Mouse (Mus musculus) megakaryocyte, embryonic 14.5 days (primary cell): ENCODE measurements around the gene Pus3. TPM values are rescaled to one million over a fixed set of nuclear protein-coding genes. Genes with fewer than 3 reads are reported as not detected.

Experiments
- H3K27me3 ChIP-seq: replicated peaks from 2 replicates; pipeline ENCODE3; 2012; ENCODE audit warnings: inconsistent platforms
- H3K36me3 ChIP-seq: replicated peaks from 2 replicates; pipeline ENCODE3; 2012; ENCODE audit warnings: low read length, inconsistent platforms, mixed read lengths
- H3K4me1 ChIP-seq: 2 replicates; pipeline ENCODE4 v1.6.1; 2012; ENCODE audit warnings: inconsistent platforms
- H3K4me3 ChIP-seq: replicated peaks from 2 replicates; pipeline ENCODE3; 2012; ENCODE audit warnings: moderate library complexity, mild to moderate bottlenecking, inconsistent platforms
- H3K9me3 ChIP-seq: 2 replicates; pipeline ENCODE4 v1.6.1; 2012; ENCODE audit warnings: inconsistent platforms
- FLI1 ChIP-seq: IDR thresholded peaks from 2 replicates; pipeline ENCODE4 v1.6.1; 2012; ENCODE audit warnings: low read length, inconsistent platforms, mixed read lengths
- GATA1 ChIP-seq: IDR thresholded peaks from 3 replicates; pipeline ENCODE4 v1.6.1; 2012; ENCODE audit warnings: mixed read lengths, low read length, inconsistent platforms, borderline replicate concordance
- polyA plus RNA-seq: library from polyadenylated mRNA; stranded (reverse); fragments of >175 nt; gene quantifications from 2 replicates; pipeline ENCODE4 v1.2.3, GENCODE M21; 2012; ENCODE audit warnings: low replicate concordance; ENCODE audit not compliant: insufficient read depth

Gene Pus3
- polyA plus RNA-seq, 1 experiment, result 1.0 TPM

DNA sequence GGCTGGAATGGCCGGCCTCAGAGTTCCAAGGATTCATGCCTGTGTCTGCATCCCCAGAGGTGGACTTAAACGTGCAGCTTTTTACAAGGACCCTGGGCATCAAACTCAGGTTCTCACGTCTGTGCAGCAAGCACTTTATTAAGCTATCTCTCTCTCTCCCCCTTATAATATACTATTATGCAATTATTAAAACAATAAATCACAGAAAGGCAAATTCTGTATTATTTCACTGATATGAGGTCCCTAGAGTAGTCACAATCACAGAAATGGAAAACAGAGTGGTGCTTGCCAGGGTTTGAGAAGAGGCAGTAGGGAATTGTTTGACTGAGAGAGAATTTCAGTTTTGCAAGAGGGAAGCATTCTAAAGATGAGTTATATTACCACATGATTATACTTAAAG is 29.3 kb upstream of the Pus3 start:
- TF ChIP-seq GATA1, result no peak
- no peak for TF ChIP-seq FLI1
- H3K4me3 ChIP-seq, result no peak overlapping the region
- H3K27me3 ChIP-seq, result peaks cover 10% of the 10 kb centered on the region
- no peaks in the 10 kb centered on the region for H3K4me1 ChIP-seq
- H3K9me3 ChIP-seq, result no peaks in the 10 kb centered on the region
- no peaks in the 10 kb centered on the region for H3K36me3 ChIP-seq

DNA sequence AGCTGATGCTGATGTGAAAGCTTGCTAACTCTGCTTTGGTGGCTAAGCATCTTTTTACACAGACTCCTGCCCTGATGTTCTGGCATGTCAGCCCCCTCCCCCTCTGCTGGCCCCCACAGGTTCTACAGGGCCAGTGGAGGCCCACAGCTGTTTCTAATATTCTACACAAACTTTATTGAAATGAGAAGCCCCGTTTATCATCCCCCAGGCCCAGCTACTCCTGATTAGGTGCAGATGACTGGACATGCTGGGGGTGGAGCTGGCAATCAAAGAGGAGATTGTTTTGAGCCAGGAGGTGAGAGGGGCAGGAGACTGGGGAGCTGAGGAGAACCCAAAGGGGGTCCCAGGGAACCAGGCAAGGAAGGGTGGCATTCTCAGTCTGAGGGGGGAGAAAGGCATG is 28.6 kb upstream of the Pus3 start:
- no peaks in the 10 kb centered on the region for H3K9me3 ChIP-seq
- no peak overlapping the region for H3K4me3 ChIP-seq
- peaks cover 12% of the 10 kb centered on the region for H3K27me3 ChIP-seq
- no peaks in the 10 kb centered on the region for H3K36me3 ChIP-seq
- TF ChIP-seq GATA1 (no peak), FLI1 (no peak)
- H3K4me1 ChIP-seq, result no peaks in the 10 kb centered on the region

DNA sequence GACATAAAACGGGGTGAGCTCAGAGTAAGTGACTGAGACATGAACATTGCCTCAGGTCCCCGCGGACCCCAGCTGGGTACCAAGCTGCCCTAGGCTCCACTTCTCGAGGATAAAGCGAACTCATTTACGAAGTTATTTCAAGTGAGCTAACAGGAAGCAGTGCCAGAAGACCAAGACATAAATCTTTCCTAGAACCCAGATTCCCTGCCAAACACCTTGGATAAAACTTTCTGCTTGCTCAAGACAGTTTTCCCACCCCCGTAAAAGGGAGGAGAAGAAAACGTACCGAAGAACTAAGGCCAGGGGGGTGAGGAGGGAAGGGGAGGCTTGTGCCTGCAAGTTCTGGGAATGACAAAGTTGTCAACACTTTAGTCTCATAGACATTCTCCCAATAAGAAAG is 25.1 kb upstream of the Pus3 start:
- no peaks in the 10 kb centered on the region for H3K9me3 ChIP-seq
- peaks cover 12% of the 10 kb centered on the region for H3K27me3 ChIP-seq
- TF ChIP-seq FLI1 (no peak), GATA1 (no peak)
- no peaks in the 10 kb centered on the region for H3K36me3 ChIP-seq
- H3K4me3 ChIP-seq, result no peak overlapping the region
- H3K4me1 ChIP-seq, result peaks cover 8% of the 10 kb centered on the region

DNA sequence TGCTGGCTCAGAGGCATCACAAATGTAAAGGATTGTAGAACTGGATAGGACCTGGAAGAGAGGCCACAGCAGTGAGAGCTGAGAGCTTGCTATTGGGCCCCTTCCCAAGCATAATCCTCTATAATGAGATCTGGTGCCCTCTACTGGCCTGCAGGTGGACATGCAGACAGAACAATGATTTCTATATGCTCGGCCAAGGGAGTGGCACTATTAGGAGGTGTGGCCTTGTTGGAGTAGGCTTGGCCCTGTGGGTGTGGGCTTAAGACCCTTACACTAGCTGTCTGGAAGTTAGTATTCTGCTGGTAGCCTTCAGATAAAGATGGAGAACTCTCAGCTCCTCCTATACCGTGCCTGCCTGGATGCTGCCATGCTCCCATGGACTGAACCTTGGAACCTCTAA is 23.3 kb upstream of the Pus3 start:
- H3K4me1 ChIP-seq, result peaks cover 8% of the 10 kb centered on the region
- H3K27me3 ChIP-seq, result peaks cover 8% of the 10 kb centered on the region
- no peaks in the 10 kb centered on the region for H3K36me3 ChIP-seq
- H3K4me3 ChIP-seq, result no peak overlapping the region
- H3K9me3 ChIP-seq, result no peaks in the 10 kb centered on the region
- TF ChIP-seq GATA1 (no peak), FLI1 (no peak)

DNA sequence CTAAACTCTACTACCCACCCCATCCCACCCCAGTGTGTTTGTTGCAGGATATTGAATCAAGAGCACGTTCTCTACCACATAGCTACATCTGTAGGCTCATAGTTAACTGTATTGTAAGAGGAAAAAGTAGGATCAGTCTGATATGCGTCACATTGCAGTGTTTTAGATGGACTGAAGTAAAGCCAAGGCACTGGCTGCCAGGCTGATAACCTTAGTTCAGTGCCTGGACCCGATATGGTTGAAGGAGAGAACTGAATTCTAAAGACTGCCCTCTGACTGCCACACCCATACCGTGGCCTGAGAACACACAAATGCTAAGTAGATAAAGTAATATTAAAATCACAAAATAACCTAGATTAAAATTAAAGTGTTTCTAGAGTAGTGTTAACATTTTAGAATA is 22.5 kb upstream of the Pus3 start:
- TF ChIP-seq FLI1 (no peak), GATA1 (no peak)
- H3K4me1 ChIP-seq, result peaks cover 8% of the 10 kb centered on the region
- H3K36me3 ChIP-seq, result no peaks in the 10 kb centered on the region
- no peaks in the 10 kb centered on the region for H3K9me3 ChIP-seq
- no peak overlapping the region for H3K4me3 ChIP-seq
- peaks cover 8% of the 10 kb centered on the region for H3K27me3 ChIP-seq

DNA sequence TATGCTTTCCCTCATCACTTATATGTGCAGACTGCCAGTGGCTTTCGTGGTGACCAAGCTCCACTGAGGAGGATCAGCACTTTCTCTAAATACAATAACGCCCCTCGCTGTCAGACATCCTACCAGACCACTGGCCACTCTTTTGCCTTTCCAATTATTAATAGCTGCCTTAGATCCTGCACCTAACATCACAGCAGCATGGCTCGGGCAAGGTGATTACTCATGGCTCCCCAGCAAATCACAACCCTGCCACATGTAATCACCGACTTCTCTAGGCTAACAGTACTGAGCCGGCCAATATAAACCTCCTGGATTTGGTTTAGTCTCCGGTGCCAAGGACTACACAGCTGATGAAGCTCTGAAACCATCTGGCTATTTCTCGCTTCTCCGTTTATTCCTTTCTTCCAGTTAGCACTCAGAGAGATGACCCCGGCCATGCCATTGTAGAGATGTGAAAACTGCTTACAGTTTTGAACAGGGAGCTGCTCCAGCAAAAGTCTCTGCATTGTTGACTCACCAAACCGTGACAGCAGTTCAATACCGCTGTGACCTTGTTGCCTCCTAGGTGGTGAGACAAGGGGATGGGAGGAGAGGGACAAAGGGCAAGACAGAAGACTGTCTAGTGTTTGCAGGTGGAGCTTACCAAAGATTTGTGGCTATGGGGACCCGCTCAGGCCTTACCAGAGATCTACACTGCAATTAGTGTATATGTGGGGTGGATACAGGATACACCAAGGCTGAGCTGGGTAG is 19.2 kb upstream of the Pus3 start:
- H3K4me3 ChIP-seq, result no peak overlapping the region
- no peaks in the 10 kb centered on the region for H3K36me3 ChIP-seq
- peaks cover 13% of the 10 kb centered on the region for H3K27me3 ChIP-seq
- no peaks in the 10 kb centered on the region for H3K9me3 ChIP-seq
- peaks cover 12% of the 10 kb centered on the region for H3K4me1 ChIP-seq
- TF ChIP-seq GATA1 (no peak), FLI1 (no peak)

DNA sequence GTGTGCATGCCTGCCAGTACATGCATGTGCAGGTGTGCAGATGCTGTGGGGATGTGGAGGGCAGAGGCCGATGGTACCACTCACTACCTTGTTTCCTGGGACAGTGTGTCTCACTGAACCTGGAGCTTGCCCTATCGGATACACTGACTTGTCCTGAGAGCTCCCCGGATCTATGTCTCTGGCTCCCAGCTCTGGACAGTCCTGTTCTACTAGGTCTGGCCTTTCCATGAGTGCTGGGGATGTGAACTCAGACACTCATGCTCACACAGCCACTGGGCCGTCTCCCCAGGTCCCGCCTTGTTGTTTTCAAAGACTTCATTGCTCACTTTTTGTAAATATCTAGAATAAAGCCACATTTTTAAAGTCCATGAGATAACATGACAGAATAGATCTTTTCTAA is 17.4 kb upstream of the Pus3 start:
- Histone ChIP-seq H3K27me3 (peaks cover 11% of the 10 kb centered on the region), H3K9me3 (no peaks in the 10 kb centered on the region), H3K4me3 (no peak overlapping the region), H3K36me3 (no peaks in the 10 kb centered on the region), H3K4me1 (peaks cover 14% of the 10 kb centered on the region)
- TF ChIP-seq FLI1 (no peak), GATA1 (no peak)

DNA sequence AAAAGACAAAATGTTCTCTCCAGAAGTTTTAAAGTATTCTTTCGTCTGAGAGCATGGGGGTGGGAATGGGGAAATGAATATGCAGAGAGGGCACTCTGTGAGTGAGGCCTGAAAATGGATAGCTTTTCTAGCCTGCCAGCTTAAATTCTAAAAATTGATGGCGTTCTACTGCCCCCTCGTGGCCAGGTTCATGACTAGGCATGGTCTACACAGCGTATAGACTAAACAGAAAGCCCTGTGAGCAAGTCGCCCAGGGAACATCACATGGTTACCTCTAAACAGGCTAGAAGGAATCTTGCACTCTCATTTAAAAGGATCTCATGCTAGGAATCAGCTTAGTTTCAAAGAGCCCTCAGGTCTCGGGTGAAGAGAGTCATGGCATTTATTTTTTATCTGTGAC is 16.9 kb upstream of the Pus3 start:
- Histone ChIP-seq H3K36me3 (no peaks in the 10 kb centered on the region), H3K27me3 (peaks cover 11% of the 10 kb centered on the region), H3K4me3 (no peak overlapping the region), H3K9me3 (no peaks in the 10 kb centered on the region), H3K4me1 (peaks cover 19% of the 10 kb centered on the region)
- TF ChIP-seq GATA1 (no peak), FLI1 (no peak)

DNA sequence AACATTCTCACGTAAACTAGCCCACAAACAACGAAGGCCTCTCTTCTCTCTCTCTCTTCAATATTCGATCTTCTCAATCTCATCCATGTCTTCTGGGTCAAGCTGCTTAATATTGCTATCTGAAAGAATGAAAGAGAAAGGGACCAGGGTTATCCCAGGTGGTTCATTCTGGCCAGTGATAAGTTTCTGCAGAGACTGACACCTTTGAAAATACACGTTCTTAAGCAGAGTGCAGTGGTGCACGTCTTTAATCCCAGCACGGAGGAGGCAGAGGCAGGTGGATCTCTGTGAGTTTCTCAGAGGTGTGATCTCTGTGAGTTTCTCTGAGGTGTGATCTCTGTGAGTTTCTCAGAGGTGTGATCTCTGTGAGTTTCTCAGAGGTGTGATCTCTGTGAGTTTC is 16.5 kb upstream of the Pus3 start:
- Histone ChIP-seq H3K4me3 (no peak overlapping the region), H3K36me3 (no peaks in the 10 kb centered on the region)

DNA sequence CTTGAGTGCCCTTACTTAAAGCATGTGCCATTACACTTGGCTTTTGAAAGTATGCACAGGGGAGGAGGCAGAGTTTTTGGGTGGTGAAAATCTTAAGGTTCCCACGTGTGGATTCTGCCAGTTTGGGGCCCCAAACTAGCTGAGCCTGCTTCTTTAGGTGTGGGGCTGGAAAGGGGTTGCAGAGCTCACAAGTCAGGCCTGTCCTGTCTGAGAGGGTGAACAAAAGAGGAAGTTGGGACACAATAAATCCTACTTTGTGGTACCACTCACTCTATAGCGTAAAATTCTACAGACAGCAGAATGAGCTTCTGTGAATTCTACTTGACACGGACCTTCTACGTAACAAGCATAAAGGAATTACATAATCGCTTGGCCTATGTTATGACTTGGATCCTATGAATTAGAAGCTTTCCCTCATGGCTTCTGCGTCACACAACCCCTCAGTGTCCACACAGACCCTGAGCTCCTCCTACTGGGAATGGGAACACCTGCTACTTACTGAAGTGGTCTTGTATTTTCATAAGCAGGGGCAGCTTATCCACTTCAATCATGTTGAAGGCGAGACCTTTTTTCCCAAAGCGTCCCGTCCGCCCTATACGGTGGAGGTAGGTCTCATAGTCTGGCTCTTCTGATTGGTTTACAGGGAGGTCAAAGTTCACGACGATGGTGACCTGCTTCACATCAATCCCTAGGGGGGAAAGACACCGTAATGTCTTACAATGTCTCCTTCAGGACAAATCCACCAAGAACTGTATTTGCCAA is 15.1 kb upstream of the Pus3 start:
- no peak overlapping the region for H3K4me3 ChIP-seq
- peaks cover 12% of the 10 kb centered on the region for H3K27me3 ChIP-seq
- no peaks in the 10 kb centered on the region for H3K36me3 ChIP-seq
- no peaks in the 10 kb centered on the region for H3K9me3 ChIP-seq
- peaks cover 27% of the 10 kb centered on the region for H3K4me1 ChIP-seq
- no peak for TF ChIP-seq FLI1
- TF ChIP-seq GATA1, result no peak

More for the DNA sequence above, 16.5 kb upstream of the Pus3 start:
- TF ChIP-seq FLI1 (no peak), GATA1 (no peak)
- Histone ChIP-seq H3K9me3 (no peaks in the 10 kb centered on the region), H3K4me1 (peaks cover 23% of the 10 kb centered on the region), H3K27me3 (peaks cover 11% of the 10 kb centered on the region)

DNA sequence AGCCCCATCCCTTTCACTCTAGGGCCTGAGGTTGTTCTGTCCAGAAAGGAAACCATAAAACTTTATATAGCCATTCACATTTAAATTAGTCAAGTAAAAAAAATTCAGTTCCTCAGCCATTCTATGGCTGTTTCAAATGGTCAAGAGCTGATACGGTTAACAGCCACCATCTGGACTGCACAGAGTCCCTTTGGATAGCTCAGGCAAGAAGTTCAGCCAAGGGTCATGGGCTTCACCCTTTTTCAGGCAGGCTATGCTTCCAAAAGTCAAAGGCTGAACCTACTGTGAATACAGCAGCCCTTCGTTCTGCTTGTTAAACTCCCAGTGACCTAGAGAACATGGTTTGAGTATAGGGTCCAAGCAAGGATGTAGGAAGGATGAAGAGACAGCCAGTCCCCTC is 13.7 kb upstream of the Pus3 start:
- TF ChIP-seq FLI1, result no peak
- TF ChIP-seq GATA1, result no peak
- Histone ChIP-seq H3K4me1 (peaks cover 27% of the 10 kb centered on the region), H3K4me3 (no peak overlapping the region), H3K27me3 (peaks cover 14% of the 10 kb centered on the region), H3K36me3 (no peaks in the 10 kb centered on the region), H3K9me3 (no peaks in the 10 kb centered on the region)
